Mouse (Mus musculus): ENCODE data around the gene H2-M10.6.

The H2-M10.6 gene

DNA sequence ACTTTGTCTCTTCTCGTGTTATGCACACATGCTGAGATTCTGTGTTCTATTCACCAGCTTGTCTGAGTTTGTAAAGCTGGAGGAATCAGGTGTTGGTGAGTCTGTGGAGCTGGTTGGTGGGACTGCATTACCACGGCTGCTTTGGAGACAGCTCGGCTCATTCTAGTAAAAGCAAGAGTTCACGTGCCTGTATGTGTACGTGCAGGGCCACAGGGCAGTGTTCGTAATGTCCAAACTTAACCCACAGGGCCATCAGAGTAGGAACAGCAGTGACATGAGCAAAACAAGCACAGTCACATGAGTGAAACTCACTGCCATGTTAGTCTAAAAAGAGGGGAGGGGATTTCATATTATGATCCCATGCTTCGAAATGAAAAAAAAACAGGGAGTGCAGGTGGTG is 31.7 kb downstream of the H2-M10.6 start:
- DNase-seq, result no peak

DNA sequence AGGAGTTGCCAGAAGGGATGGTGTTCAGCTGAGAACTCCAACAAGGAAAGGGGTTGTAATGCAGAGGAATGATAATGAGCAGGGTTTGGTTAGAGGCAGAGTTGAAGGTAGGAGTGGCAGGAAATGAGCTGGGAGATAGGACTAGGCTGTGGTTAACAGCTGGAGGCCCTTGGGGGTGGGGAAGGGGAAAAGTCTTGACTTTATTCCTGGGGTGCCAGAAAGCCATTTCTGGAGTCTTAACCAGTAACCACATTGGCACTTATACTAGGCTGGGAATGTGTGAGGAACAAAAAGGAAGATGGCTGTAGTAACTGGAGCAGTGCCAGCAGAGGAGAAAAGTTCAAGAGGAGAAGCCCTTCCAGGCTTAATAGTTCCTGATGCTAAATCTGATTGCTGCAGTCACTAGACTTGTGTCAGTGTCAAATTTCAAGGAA is 32.3 kb downstream of the H2-M10.6 start:
- no peak for DNase-seq

DNA sequence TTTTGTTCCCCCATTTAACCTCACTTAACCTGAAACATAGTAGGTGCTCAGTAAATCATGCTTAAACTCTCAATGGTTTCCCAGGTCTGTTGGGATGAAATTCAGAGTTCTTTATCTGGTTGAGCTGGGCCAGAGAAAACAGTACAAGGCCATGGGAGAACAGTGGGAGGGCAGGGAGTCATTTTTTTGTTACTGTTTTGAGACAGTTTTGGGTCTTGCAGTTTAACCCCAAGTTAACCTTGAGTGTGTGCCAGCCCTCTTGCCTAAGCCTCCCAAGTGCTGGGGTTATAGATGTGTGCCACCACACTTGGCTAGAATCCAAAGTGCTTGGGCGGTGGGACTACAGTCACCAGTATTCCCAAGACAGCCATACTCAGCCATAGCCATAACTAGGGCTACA is 32.8 kb downstream of the H2-M10.6 start:
- no peak for DNase-seq

DNA sequence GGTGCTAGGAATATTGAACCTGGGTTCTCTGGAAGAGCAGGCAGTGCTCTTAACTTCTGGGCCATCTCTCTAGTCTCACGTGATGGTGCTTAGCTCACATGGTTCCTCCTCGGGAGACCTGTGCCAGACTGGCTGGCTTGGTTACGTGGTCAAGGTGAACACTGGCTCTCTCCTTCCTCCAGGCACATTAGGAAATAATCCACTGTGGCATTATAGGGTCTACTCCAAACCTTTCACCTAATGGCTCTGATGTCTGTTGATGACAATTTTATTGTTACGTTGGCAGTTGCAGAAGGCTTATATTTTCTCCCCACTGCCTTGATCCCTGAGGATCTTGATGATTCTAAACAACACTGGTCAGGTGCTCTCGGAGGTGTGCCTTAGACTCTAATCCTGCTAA is 36.9 kb downstream of the H2-M10.6 start:
- no peak for DNase-seq

DNA sequence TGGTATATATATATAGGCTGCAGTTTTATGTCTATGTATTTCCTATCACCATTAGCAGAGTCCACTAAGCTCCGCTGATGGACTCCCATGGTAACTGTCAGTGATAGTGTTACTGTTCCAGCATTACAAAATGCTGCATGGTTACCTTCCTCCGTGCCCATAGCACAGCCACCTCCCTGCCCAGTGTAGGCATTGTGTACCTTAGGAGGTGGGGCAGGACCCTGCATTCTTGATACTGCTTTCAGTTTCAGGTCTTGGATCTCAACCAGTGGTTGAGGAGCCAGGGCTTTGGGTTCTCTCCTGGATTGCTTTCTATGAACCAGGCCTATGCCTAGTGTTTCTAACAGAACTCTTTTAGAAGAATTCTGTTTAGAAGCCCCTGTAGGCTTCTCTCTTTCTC is 38.0 kb downstream of the H2-M10.6 start:
- no peak for DNase-seq

GRCm38 (mm10) chr17:36851200-36851599 is 39.2 kb downstream of the H2-M10.6 start:
- no peak for DNase-seq

GRCm38 (mm10) chr17:36851627-36852026 is 39.7 kb downstream of the H2-M10.6 start:
- DNase-seq, result no peak

DNA sequence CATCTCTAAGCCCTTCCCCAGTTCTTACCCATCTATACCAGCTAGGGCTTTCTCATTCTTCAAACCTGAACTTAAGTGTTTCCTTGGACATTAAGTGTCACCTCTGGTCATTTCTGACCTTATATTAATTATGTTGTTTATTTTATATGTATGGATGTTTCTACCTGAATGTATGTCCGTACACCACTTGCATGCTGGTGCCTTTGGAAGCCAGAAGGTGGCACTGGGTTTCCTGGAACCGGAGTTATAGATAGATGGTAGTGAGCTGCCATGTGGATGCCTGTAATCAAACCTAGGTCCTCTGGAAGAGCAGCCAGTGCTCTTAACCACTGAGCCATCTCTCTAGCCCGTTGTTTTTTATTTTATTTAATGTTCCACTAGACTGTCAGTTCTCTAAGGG is 43.5 kb downstream of the H2-M10.6 start:
- DNase-seq, result no peak

DNA sequence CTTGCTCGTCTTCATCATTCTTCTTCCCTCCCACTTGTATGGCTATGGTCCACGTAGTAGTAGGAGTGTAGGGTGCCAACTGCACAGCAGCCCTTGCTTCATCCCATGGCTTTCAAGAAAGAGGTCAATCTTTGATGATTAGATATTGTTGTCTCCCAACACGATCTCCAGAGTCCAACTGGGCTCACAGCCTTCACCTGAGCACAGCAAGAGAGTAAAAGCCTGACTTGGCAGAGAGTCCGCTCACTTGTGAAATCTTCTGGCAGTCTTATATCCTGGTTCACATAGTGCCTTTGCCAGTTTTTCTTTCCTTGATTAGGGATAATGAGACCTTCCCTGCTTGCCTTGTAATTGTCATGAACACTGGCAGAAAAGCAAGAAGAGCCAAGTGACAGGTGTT is 44.3 kb downstream of the H2-M10.6 start:
- no peak for DNase-seq

GRCm38 (mm10) chr17:36858181-36858580 is 46.2 kb downstream of the H2-M10.6 start:
- DNase-seq, result no peak

DNA sequence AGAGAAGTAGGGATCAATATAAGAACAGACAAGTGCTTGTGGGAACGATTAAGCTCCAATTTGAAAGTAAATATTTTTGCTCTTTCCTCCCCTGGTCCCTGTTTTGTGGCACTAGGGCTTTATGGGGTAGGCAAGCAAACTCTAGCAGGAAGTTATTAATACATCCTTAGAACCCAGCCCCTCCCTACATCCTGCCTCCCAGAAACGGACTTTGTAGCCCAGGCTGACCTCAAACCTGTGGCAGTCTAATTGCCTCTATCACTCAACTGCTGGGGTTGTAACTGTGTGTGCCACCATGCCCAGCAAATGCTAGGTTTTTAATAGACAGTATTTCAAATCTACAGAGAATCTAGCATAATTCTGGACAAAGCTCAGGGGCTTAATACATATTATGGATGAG is 49.7 kb downstream of the H2-M10.6 start:
- DNase-seq, result no peak

Measured in cerebellum, adult 18-20 months (tissue).